Mouse (Mus musculus) brain, embryonic 14.5 days (tissue): ENCODE measurements around the gene Akap13. TPM values are rescaled to one million over a fixed set of nuclear protein-coding genes. Genes with fewer than 3 reads are reported as not detected.

Experiments
- DNase-seq: peaks from one replicate; pipeline ENCODE4 v3.0.0-alpha.2; 2011; ENCODE audit warnings: low read depth
- CTCF ChIP-seq: fragments of 200-500 bp; IDR thresholded peaks from 2 replicates; pipeline ENCODE4 v1.5.1; 2012; ENCODE audit warnings: inconsistent platforms, mild to moderate bottlenecking, moderate library complexity, borderline replicate concordance; ENCODE audit not compliant: insufficient read depth, insufficient read length; ENCODE audit errors: extremely low read depth
- POLR2A ChIP-seq: fragments of 200-500 bp; IDR thresholded peaks from 2 replicates; pipeline ENCODE4 v1.6.1; 2012; ENCODE audit warnings: mild to moderate bottlenecking, inconsistent platforms, borderline replicate concordance; ENCODE audit not compliant: poor library complexity, insufficient read depth, insufficient read length, severe bottlenecking; ENCODE audit errors: extremely low read depth
- polyA plus RNA-seq: library from polyadenylated mRNA; depleted of rRNA; stranded (reverse); fragments of >200 nt; gene quantifications from 2 replicates; pipeline ENCODE4 v1.2.3, GENCODE M21; 2012

The Akap13 gene
- polyA plus RNA-seq, 1 experiment: 11.5 TPM

DNA sequence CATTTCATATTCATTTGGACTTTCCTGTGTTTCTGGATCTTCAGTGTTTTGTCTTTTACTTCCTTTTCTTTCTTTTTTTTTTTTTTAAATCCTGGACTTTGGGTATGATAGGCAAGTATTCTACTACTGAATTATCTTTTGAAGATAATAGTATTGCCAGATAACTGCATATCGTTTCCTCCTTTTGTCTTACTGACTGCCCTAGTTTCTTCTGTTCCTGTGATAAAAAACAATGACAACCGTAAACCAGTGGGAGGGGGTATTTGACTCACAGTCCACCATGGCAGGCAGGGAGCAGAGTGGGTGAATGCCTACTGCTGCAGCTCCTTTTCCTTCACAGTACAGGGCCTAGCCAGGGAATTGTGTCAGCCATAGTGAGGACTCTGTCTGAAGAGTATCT, 49.2 kb downstream of the Akap13 start:
- DNase-seq: no peak
- TF ChIP-seq CTCF (no peak), POLR2A (no peak)

DNA sequence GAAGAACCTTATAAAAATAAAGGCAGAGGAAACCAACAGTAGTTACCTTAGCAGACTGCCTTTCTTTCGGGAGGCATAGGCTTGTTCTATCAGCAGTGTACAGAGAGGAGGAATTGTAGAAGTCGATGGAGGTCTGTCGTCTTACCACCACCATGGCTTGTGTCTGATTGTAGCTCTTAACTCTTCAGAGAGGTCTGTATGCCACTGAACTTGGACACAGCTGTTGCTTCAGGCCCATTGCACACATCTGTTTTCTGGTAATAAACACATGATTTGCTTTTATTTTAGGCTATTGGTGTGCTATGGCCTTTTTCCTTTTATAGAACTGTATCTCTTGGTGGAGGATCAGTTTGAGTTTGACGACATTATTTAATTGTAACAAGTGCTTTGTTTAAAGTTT, 51.3 kb downstream of the Akap13 start:
- TF ChIP-seq CTCF (no peak), POLR2A (no peak)
- no peak for DNase-seq

DNA sequence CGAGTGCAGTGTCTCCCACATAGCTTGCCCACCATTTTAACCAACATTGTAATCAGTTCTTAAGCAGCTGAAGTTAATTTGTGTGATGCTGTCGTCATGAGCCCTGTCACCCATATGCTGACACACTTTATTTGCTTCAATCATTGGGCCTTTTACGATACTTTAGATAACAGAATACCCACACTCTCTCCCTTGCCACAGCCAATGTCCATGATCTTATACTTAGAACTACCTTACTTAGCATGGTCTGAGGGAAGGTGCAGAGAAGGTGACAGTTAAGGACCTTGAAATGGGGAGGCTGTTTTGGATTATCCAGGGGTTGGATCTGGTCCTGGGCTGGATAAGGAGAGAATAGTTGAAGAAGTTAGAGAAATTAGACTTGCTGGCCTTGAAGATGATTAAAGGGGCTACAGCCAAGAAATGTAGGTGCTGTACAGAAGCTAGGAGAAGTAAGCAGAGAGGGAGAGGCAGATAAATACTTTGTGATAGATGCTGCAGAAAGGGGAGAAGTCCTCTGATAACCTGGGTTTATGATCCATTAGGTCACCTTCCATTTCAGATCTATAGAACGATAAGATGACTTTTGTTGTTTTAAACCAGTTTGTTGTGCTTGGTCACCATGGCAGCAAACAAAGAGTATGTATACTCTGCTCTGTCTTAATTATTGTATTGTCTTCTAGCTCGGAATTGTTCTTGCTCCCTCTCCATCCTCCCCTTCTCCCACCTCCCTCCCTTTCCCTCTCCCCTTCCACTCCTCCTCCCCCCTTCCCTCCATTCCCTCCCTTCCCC, 53.9 kb downstream of the Akap13 start:
- DNase-seq: no peak
- no peak for TF ChIP-seq POLR2A
- TF ChIP-seq CTCF: no peak

DNA sequence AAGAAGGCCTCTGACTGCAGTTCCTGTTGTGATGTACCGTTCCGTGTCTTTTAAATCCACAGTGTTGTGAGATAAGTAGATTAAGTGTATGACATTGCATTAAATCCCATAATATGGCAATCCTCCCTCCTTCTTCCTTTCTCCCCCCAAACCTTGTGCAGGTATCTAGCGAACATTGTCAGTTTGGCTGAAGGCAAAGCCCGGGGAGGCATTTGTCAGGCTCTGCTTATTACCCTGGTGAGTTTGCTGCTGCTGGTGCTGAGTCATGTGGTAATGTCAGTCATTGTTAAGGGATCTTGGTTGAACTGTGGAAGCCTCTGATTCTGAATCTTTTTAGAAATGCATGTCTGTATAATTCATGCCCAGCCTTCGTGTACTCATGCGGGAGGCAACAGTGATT, 60.1 kb downstream of the Akap13 start:
- no peak for DNase-seq
- TF ChIP-seq CTCF (no peak), POLR2A (no peak)

DNA sequence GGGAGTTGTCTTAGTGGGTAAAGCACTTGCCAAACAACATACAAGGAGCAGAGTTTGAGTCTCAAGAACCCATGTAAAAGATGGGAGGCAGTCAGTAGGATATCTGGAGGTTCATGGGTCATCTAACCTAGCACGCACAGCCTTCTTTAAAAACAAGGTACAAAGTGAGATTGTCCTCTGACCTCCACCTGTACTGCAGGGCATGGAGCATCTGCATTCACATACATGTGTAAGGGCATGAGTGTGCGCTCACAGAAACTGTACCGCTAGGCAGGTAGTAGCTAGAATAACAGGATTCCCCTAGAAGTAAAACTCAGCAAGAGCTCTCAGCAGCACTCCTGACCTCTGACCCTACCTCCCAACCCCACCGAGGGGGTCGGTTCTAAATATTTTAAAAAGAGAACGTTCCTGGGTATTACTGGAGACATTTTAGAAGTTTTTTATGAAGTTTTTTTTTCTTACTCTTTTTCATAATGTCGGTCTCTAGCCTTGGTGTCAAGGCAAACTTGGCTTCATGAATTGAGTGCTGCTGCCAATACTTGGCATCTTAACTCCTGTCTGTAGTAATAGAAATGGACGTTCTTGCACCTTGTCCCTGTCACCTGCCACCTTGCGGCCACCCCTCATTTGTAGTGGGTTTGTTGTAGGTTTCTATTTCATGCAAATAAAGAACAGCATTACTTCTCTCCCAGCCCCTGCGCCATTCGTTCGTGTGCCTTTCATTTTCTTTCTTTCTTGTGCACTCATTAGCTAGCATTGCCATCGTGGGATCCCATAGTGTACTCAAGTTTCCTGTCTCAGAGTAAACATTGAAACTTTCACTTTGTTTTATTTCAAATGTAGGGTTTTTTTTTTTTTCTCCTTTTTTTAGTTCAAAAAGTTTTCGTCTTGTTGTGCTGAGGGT, 61.6 kb downstream of the Akap13 start:
- no peak for DNase-seq
- TF ChIP-seq CTCF: no peak
- TF ChIP-seq POLR2A: no peak

DNA sequence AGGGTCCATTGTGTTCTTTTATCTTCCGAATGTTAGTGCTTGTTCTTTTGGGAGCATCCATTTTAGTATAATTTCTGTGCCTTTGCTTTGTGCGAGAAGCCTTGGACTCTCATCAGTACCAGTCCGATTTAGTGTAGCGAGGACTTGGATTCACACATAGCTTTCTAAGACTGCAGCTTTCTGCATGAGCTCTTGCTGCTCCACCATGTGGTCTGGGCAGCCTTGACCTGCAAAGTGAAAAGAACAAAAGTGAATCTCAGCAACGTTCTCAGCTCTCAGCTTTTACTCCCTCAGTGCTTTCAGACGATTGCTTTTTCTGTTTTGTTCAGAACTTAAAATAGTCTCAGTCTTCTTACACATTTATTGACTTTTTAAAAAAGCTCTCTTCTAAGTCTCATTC, 65.2 kb downstream of the Akap13 start:
- TF ChIP-seq CTCF (no peak), POLR2A (no peak)
- DNase-seq: no peak

DNA sequence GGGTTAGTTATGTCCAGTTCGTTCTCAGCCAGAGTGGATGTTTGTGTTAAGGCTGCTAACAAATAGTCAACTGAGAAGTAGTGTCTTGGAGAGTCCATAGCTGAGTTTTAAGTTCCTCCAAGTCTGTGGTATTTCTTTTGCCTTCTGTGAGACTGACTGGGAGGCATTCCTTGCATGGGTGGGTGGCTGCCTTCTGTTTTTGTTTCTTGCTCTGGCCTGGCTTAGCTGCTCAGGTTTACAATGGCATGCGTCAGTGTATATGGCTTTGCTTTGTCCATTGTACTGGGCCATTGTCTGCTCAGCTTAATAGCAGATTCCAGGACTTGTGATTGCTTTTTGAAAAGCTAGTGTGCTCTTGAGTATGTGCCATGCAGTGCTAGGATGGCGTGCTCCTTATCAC, 65.9 kb downstream of the Akap13 start:
- no peak for DNase-seq
- TF ChIP-seq CTCF: no peak
- no peak for TF ChIP-seq POLR2A

DNA sequence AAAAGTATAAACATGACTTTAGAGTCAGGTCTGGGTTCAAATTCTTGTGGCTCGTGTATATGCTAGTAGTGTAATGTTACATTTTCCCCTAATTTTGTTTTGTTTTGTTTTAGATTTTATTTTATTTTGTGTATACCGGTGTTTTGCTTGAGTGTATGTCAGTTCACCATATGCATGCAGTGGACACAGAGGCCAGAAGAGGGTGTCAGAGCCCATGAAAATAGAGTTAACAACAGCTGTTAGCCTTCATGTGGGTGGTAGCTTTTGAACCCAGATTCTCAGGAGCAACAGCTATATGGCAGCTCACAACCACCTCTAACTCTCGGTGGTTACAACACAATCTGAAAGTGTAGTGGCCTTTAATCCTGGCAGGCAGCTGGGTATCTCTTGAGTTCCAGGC, 66.9 kb downstream of the Akap13 start:
- TF ChIP-seq CTCF (no peak), POLR2A (no peak)
- DNase-seq: no peak

DNA sequence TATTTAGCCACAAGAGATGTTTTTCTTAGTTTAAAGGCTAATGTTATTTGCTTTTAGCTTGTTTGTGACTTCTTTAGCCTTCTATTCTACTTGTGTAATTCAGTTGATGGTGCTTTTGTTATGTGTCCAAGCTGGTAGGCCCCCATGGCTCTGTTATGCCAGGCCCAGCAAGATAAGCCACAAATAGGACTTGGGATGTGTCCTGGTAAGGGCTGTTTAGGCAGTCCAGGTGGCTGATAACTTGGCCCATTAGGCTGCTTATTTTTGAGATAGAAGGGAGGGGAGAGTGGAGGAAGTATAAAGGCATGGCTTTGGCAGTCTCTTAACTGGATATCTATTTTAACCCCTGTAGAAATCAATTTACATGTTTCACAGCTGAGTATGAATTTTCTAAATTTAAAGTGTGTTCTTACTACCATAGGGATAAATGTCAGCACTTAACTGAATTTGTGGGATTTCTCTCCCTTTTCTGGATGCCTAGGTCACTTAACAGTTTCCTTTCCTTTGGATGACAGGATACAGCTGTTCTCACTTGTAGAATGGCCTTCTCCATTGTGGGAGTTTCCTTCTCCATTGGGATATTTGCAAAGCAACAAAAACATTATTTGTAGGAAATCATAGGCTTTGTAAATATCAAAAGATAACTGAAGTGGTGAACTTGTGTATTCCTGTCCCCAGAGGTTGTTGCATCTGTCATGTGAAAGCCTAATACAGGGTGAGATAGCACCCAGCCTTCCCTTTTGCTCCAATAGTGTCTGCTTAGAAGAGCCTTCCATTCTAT, 69.6 kb downstream of the Akap13 start:
- TF ChIP-seq POLR2A: no peak
- TF ChIP-seq CTCF: no peak
- DNase-seq: no peak

DNA sequence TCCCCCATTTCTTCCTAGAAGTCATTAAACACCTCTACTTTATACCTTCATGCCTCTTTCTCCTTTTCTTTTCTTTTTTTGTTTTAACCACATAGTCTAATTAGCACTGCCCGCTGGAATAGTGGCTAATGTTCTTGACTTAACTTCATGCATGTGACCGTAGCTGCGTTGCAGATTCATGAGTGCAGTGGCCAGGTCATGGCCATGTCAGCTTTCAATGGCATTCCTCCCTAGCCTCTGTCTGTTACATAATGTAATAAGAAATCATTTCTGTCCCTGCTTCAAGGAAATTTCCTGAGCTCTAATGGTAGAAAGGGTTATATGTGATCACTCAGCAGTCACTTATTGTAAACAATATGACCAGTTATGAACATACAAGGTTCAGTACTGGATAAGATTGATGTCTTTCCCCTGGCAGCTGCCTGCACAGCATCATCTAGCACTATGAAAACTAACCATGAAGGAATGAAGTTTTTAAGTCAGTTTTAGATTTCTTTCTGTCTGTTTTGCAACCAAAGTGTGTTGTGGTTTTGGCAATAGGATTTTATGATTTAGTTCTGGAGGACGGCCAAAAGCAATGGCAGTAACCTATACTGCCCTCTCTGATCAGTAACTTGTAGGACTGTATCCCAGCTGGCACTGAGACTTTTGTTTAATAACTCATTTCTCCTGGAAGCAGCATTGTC, 70.5 kb downstream of the Akap13 start:
- DNase-seq: no peak
- TF ChIP-seq POLR2A (no peak), CTCF (no peak)

DNA sequence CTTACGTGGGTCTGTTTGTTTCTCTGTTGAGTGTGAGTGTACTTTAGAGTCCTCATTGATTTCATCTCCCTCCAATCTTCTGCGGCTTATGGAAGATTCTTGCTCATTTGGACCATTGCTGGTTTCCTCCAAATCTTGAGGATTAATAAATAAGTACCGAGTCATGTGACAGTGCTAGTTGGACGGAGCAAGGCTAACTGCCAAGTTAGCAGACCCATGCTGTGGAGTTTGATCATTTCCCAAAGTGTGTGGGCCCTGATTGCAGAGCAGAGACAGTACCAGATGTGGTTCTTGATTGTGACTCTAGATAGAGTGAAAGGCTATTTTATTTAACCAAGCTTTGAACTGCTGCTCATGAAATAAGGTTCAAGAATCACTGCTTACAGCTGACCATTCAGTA, 73.4 kb downstream of the Akap13 start:
- no peak for DNase-seq
- no peak for TF ChIP-seq POLR2A
- TF ChIP-seq CTCF: no peak

DNA sequence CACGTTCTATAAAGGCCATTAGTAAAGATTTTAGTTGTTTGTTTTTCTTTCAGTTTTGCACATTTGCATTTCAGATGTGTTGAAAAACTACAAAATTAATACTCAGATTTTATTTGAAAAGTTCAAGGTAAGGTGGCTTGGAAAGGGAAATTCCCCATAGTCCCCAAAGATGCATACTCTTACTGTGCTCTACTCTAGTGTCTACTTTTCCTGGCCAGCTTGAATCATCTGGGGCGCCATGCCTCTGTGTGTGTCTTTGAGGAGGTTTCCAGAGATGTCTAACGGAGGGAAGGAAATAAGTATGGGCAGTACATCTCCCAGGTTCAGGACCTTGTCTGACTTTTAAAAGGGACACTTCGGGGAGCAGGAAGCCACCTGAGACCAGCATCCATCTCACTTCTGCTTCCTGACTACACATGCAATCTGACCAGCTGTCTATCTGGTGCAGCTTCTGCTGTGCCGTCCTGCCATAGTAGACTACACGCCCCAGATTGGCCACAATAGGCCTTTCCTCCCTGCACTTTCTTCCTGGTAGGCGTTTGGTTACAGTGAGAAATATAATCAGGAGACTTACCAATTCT, 74.6 kb downstream of the Akap13 start:
- DNase-seq: no peak
- no peak for TF ChIP-seq POLR2A
- no peak for TF ChIP-seq CTCF
